ENCODE assay signal across 8 mouse cellular contexts in genomic region chr16:10640041-10640440, GRCm38 (mm10).
A peak's percentile ranks its signal among the peaks of the same experiment; 100 is the strongest.
DNase-seq lines count a peak whose midpoint lies in the region; ATAC-seq and TF ChIP-seq lines count a peak whose summit lies in the region.

No protein-coding gene starts in this region.

- no peak overlapping the region for H3K4me2 ChIP-seq in kidney, embryonic 15.5 days
- no peak overlapping the region for H3K4me2 ChIP-seq in intestine, postnatal 0 days (replicated peaks; ENCODE audit: low read depth)
- H3K4me2 ChIP-seq in liver, embryonic 11.5 days, result no peak overlapping the region

- no peaks in the 10 kb centered on the region for H3K9me3 ChIP-seq in kidney, embryonic 15.5 days (replicated peaks)
- no peaks in the 10 kb centered on the region for H3K9me3 ChIP-seq in intestine, postnatal 0 days (ENCODE audit: control insufficient read depth)
- no peaks in the 10 kb centered on the region for H3K9me3 ChIP-seq in liver, embryonic 11.5 days (ENCODE audit: control insufficient read depth, low read length)

- no peak for ATAC-seq in kidney, embryonic 15.5 days (replicated peaks; ENCODE audit: low FRiP score)
- ATAC-seq in intestine, postnatal 0 days, result no peak
- ATAC-seq in liver, embryonic 11.5 days (replicated peaks; ENCODE audit: low FRiP score), result no peak

- WGBS in kidney, embryonic 15.5 days, result 8% methylated on average over 5 of the region's 5 CpGs
- 12% methylated on average over 5 of the region's 5 CpGs for WGBS in intestine, postnatal 0 days
- WGBS in liver, embryonic 11.5 days, result 4% methylated on average over 5 of the region's 5 CpGs

- no peak overlapping the region for H3K9ac ChIP-seq in kidney, embryonic 15.5 days
- no peak overlapping the region for H3K9ac ChIP-seq in intestine, postnatal 0 days (ENCODE audit: low read depth, low read length)
- H3K9ac ChIP-seq in liver, embryonic 11.5 days (ENCODE audit: low read depth, low read length), result no peak overlapping the region

- H3K4me3 ChIP-seq in kidney, embryonic 15.5 days (replicated peaks), result no peak overlapping the region
- H3K4me3 ChIP-seq in intestine, postnatal 0 days (ENCODE audit: low read depth, low read length), result no peak overlapping the region
- H3K4me3 ChIP-seq in liver, embryonic 11.5 days (ENCODE audit: low read depth, low read length), result no peak overlapping the region

- TF ChIP-seq CTCF in intestine, postnatal 0 days (IDR thresholded peaks at IDR 0.05; ENCODE audit: low read depth), result peak; percentile 94

- peaks cover 40% of the 10 kb centered on the region for H3K4me1 ChIP-seq in kidney, embryonic 15.5 days
- H3K4me1 ChIP-seq in intestine, postnatal 0 days (replicated peaks; ENCODE audit: control insufficient read depth, insufficient read depth, low read length), result 0 out of 2 replicates have a peak, but pooled peaks cover 4% of the 10 kb centered on the region
- H3K4me1 ChIP-seq in liver, embryonic 11.5 days (replicated peaks; ENCODE audit: control insufficient read depth, insufficient read depth, low read length), result peaks cover 35% of the 10 kb centered on the region

- H3K36me3 ChIP-seq in kidney, embryonic 15.5 days, result no peaks in the 10 kb centered on the region
- H3K36me3 ChIP-seq in intestine, postnatal 0 days (ENCODE audit: control insufficient read depth, insufficient read depth), result no peaks in the 10 kb centered on the region; the same call in 1 of the 2 replicates
- H3K36me3 ChIP-seq in liver, embryonic 11.5 days (ENCODE audit: control insufficient read depth, insufficient read depth, low read length), result no peaks in the 10 kb centered on the region
- H3K36me3 ChIP-seq in splenic B cell, adult 2 months (ENCODE audit: control insufficient read depth, insufficient read depth, low read length, poor library complexity, severe bottlenecking), result no peaks in the 10 kb centered on the region

- peak; percentile 60 for DNase-seq in kidney, adult 11 months
- DNase-seq in cerebellum, postnatal 36 days, result peak; percentile 73 to 77
- DNase-seq in gastrocnemius, postnatal 25 days, result peak; percentile 61
- DNase-seq in liver, embryonic 11.5 days (ENCODE audit: low spot score), result peak; percentile 66
- peak; percentile 83 for DNase-seq in neural tube, embryonic 10.5 days (ENCODE audit: extremely low spot score, low spot score)
- peak; percentile 81 for DNase-seq in splenic B cell, adult 2 months (ENCODE audit: low read depth, low spot score)

- no peaks in the 10 kb centered on the region for H3K27me3 ChIP-seq in kidney, embryonic 15.5 days
- no peaks in the 10 kb centered on the region for H3K27me3 ChIP-seq in intestine, postnatal 0 days (replicated peaks; ENCODE audit: control insufficient read depth, insufficient read depth, low read length)
- H3K27me3 ChIP-seq in liver, embryonic 11.5 days (replicated peaks; ENCODE audit: control insufficient read depth, insufficient read depth, low read length), result peaks cover 4% of the 10 kb centered on the region
- H3K27me3 ChIP-seq in splenic B cell, adult 2 months (ENCODE audit: control insufficient read depth, insufficient read depth, low read length, poor library complexity, severe bottlenecking), result no peaks in the 10 kb centered on the region

- H3K27ac ChIP-seq in kidney, embryonic 15.5 days, result no peak overlapping the region
- no peak overlapping the region for H3K27ac ChIP-seq in intestine, postnatal 0 days (ENCODE audit: low read depth, low read length)
- H3K27ac ChIP-seq in liver, embryonic 11.5 days (ENCODE audit: low read depth, low read length), result no peak overlapping the region
